Mouse (Mus musculus): ENCODE data around the gene Hpcal1. TPM values are rescaled to one million over a fixed set of nuclear protein-coding genes. Genes with fewer than 3 reads are reported as not detected.
"Not testable (repeated sequence)": the region's sequence is repeated elsewhere in the genome, so short reads cannot be mapped to it uniquely, and the experiment has no call there.

The Hpcal1 gene
- total RNA-seq, 2 experiments from 2014 or later, result 30.1 to 34.5 TPM

DNA sequence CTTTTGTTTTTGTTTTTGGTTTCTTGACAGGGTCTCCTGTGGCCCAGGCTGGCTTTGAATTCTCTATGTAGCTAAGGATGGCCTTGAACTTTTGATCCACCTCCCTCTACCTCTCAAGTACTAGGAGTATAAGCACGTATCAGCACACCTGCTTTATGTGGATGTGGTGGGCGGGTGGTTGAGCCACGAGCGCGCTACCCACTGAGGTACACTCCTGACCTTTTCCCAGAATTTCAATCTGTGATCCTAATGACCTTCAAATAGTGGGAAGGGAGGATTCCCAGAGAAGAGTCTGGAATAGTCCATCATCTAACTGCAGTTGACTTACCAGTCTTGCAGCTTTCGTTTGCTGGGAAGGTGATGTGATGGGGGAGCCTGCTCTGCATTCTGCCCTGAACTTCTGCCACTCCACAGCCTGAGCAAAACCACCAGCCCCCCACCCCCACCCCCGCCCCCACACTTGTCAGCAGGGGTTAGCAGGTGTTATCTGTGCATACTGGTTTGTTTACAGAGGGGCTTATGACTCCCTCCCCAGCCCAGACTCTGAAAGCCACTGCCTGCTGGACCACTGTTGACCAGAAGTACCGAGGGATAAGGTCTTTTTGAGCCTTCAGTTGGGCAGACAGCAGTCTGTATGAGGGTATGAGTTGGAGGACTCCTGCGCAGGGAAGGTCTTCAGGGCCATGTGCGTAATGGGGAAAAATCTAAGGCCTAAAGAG lies 46.4 kb downstream of the Hpcal1 start:
- no peak for DNase-seq (ENCODE audit: low spot score in 2 of 2)

GRCm38 (mm10) chr12:17737808-17738207 lies 47.2 kb downstream of the Hpcal1 start:
- no peak for DNase-seq (ENCODE audit: low spot score in 2 of 2)

- no peak for DNase-seq (ENCODE audit: low spot score in 2 of 2)
These were observed 47.8 kb downstream of the Hpcal1 start for GRCm38 (mm10) chr12:17738473-17738872.

DNA sequence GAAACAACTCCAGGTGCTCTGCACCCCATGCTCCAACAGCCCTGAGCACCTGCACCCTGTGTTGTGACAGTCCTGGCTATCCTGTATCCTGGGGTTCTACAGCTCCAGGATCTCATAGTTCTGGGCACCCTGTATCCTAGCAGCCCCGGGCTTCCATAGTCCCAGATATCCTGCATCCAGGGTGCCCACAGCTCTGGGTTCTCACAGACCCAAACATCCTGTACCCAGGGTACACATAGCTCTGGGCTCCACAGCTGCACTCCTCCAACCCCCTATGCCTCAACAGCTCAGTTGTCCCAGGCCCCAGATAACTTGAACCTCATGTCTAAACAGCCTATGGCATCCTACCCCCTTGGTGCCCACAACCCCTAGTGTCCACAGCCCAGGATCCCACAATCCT lies 49.6 kb downstream of the Hpcal1 start:
- no peak for DNase-seq (ENCODE audit: low spot score in 2 of 2)

- peak in 1 of 2 experiments; percentile 26 for DNase-seq (ENCODE audit: low spot score in 2 of 2)
These were observed 51.1 kb downstream of the Hpcal1 start for GRCm38 (mm10) chr12:17741637-17742364.

DNA sequence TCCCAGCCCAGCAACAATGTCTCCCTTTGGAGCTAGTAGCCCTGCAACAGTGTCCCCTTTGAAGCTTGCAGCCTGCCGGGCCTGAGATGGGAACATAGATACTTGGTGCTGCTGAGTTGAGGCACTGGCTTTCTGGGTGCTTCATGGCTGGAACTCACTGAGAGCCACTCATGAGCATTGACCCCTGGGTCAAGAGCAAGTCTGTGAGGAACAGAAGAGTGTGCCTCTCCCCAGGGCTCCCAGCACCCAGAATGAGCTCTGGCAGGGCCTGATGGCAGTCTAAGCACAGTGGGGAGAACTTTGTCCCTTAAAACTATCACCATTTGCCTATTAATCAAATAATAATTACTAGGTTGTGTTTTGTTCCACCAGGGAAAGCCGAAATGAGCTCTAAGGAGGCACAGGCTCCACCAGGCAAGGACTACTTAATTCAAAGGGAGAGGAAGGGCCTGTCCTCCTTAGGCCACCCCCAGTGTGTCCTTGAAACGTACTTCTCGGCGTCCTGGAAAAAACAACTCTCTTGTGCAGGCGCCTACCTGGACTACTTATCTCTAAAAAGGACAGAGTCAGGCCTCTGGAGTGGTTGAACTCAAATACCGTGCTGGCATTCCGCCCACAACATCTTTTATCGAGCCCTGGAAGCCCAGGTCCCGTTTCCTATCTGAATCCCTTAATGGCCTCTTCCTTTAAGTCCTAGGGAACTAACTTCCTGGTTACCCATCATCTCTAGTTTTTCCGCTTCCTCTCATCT lies 52.1 kb downstream of the Hpcal1 start:
- DNase-seq (ENCODE audit: low spot score in 2 of 2), result no peak

- DNase-seq (ENCODE audit: low spot score in 2 of 2), result no peak
These were observed 54.8 kb downstream of the Hpcal1 start for GRCm38 (mm10) chr12:17745431-17745830.

GRCm38 (mm10) chr12:17746725-17747124 lies 56.1 kb downstream of the Hpcal1 start:
- DNase-seq (ENCODE audit: low spot score in 2 of 2), result peak; percentile 14 to 55

- no peak for DNase-seq (ENCODE audit: low spot score in 2 of 2)
These were observed 56.8 kb downstream of the Hpcal1 start for GRCm38 (mm10) chr12:17747191-17748154.

DNA sequence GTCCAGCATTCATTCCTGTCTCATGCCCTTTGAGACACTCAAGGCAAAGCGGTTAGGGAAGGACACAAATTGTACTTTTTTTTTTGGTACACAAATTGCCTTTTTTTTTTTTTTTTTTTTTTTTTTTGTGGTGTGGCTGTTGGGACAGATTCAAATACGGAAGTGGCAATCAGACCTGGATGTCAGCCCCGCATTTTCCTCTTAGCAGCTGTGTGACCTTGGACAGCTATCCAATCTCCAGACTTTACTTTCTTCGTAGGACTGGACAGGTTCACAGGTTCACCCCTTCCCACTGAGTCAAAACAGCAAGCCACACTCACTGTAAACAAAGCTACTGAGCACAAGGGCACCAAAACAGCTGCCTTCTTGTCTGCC lies 57.5 kb downstream of the Hpcal1 start:
- no peak for DNase-seq (ENCODE audit: low spot score in 2 of 2)

- no peak for DNase-seq (ENCODE audit: low spot score in 2 of 2)
These were observed 59.1 kb downstream of the Hpcal1 start for GRCm38 (mm10) chr12:17749784-17750183.

DNA sequence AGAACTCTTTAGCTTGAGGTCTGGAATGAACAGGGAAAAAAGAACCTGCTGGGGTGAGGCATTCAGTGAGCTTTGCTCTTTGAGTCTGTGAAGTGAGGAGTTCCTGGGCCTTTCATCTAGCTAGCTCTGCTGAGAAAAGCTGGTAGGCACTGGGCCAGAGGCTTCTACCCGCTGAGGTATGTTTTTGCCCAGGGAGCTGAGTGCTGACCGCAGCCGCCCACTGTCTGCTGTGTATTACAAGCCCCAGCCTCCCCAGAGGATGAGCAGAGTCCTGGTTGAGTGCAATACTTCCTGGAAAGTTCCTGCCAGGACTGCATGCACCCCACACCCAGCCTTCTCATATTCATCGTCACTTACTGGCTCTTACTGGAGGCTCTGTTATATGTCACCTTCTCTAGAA lies 59.8 kb downstream of the Hpcal1 start:
- no peak for DNase-seq (ENCODE audit: low spot score in 2 of 2)

DNA sequence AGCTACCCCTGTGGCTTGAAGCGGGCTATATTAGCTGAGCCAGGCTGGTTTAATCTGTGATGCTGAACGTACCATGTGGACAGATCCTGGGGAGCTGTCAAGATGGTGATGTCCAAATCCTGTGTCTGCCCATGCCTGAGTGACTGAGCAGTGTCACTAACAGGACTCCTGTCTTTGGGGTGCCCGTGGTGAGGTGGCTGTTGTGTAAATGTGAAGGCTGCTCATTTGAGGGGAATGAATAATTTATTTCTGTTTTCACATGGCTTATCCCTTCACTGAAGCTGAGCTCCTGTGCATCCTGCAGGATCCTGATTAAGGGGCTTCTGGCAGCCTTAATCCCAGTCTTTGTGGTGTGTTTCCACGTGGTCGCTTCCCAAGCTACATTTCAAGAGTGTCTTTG lies 62.2 kb downstream of the Hpcal1 start:
- no peak for DNase-seq (ENCODE audit: low spot score in 2 of 2)

GRCm38 (mm10) chr12:17754771-17755170 lies 64.1 kb downstream of the Hpcal1 start:
- DNase-seq (ENCODE audit: low spot score in 2 of 2), result no peak

DNA sequence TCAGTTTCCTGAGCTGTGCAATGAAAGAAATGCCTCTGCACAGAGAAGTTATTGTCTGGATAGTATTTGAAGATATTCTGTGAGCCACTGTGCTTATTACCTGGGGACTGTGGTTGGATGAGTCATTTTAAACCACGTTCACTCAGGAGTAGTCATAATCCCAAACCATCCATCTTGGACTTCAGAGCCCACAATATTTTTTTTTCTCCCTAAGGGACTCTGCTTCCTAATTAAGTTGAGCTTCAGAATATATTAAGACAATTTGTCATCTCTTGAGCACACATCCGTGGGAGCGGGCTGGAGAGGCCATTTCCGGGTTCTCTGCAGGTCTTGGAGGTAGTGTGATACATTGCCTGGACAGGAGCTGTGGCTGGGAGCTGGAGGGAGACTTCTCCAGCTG lies 66.2 kb downstream of the Hpcal1 start:
- no peak for DNase-seq (ENCODE audit: low spot score in 2 of 2)

- DNase-seq (ENCODE audit: low spot score in 2 of 2), result no peak
These were observed 71.8 kb downstream of the Hpcal1 start for GRCm38 (mm10) chr12:17762286-17762933.

DNA sequence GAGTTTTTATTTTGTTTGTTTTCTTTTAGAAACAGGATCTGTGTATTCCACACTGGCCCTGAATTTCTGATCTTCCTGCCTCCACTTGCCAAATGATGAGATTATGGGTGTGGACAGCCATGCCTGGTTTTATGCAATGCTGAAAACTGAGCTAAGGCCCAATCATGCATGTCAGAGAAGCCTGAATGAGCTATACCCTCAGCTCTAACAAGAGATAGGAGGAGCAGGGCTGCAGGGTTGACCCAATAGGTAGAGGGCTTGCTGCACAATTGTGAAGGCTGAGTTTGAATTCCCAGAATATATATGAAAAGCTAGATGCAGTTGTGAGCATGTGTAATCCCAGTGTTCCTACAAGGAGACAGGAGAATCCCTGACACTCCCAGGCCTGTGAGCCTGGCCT lies 72.4 kb downstream of the Hpcal1 start:
- DNase-seq (ENCODE audit: low spot score in 2 of 2), result no peak

- DNase-seq (ENCODE audit: low spot score in 2 of 2), result no peak
These were observed 73.3 kb downstream of the Hpcal1 start for GRCm38 (mm10) chr12:17764005-17764404.

GRCm38 (mm10) chr12:17767567-17767966 lies 76.9 kb downstream of the Hpcal1 start:
- DNase-seq (ENCODE audit: low spot score in 2 of 2), result not testable (repeated sequence)

DNA sequence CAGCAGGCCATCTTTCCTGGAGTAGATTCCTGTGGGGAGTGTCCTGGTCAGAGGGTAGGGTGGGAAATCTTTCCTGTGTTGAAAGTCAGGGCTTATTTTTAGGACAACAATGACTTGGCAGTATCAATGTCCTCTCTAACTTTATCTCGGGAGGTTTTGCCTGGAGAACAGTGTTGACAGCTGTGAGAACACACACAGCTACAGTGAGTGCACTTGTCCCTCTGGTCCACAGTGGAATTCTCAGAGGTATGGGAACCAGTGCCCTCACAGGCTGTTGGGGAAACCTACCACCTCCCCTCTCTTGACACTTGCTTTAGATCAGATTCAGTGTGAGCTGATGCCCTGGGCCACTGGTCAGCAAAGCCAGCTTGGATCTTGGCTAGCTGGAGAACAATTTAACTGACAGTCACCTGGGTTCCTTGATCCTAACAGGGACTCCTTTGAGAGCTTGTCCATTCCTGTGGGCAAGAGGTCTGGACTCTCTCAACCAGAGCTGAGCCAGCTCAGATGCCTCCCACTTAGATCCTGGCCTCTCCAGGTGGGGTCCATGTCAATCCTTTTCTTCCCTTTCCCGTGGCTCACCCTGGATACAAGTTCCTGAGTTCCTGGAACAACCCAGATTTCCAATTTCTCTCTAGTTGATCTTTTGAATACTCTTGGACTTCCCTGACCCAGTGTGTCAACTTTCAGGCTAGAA lies 79.0 kb downstream of the Hpcal1 start:
- no peak for DNase-seq (ENCODE audit: low spot score in 2 of 2)

All from adrenal gland, postnatal 4 days (tissue).